Mouse (Mus musculus) spleen, adult 2 months (tissue): ENCODE results near the gene Rad9b.

Experiments used
- CTCF ChIP-seq: fragments of 200-500 bp; IDR thresholded peaks from 2 replicates; pipeline ENCODE4 v1.5.1; 2011; ENCODE audit warnings: mild to moderate bottlenecking, inconsistent platforms; ENCODE audit not compliant: insufficient read depth, insufficient read length, insufficient replicate concordance; ENCODE audit errors: extremely low read depth
- POLR2A ChIP-seq: fragments of 200-500 bp; IDR thresholded peaks from 2 replicates; pipeline ENCODE4 v1.6.1; 2011; ENCODE audit warnings: low read depth, low read length, inconsistent platforms

GRCm38 (mm10) chr5:122353807-122354491 is at the start of gene Rad9b, which contains the start of gene Vps29:
- no peak for TF ChIP-seq CTCF
- peak; percentile 30; the same call in 1 of the 2 replicates for TF ChIP-seq POLR2A
